Mouse (Mus musculus) gastrocnemius, adult 8-10 months (tissue): ENCODE measurements around the gene Ctnnbl1. TPM values are rescaled to one million over a fixed set of nuclear protein-coding genes. Genes with fewer than 3 reads are reported as not detected.

Source experiments
- DNase-seq, 2 experiments: peaks; one replicate each; pipeline ENCODE4 v3.0.0; 2022; ENCODE audit warnings: low spot score in 2 of 2
- total RNA-seq, 4 experiments: library from RNA; stranded (reverse); gene quantifications; 2 replicates each; pipeline ENCODE4 v1.2.4; 2022

The Ctnnbl1 gene
- total RNA-seq, 4 experiments from 2014 or later = 9.3 to 12.8 (median 11.1) TPM

- peak; percentile 83 to 91 for DNase-seq
These were observed 133.0 kb downstream of the Ctnnbl1 start for GRCm38 (mm10) chr2:157870247-157870646.

GRCm38 (mm10) chr2:157873223-157873622 is 136.0 kb downstream of the Ctnnbl1 start:
- peak; percentile 72 to 86 for DNase-seq

GRCm38 (mm10) chr2:157873691-157874090 is 136.5 kb downstream of the Ctnnbl1 start:
- peak; percentile 42 to 69 for DNase-seq

- DNase-seq = peak; percentile 58 to 71
These were observed 137.9 kb downstream of the Ctnnbl1 start for GRCm38 (mm10) chr2:157875111-157875510.

GRCm38 (mm10) chr2:157877394-157877793 is 140.2 kb downstream of the Ctnnbl1 start:
- DNase-seq = no peak

GRCm38 (mm10) chr2:157877967-157878366 is 140.8 kb downstream of the Ctnnbl1 start:
- DNase-seq = no peak

- DNase-seq = no peak
These were observed 144.7 kb downstream of the Ctnnbl1 start for GRCm38 (mm10) chr2:157881939-157882338.

GRCm38 (mm10) chr2:157887275-157888025 is 150.2 kb downstream of the Ctnnbl1 start:
- DNase-seq = no peak

GRCm38 (mm10) chr2:157891166-157891565 is 154.0 kb downstream of the Ctnnbl1 start:
- DNase-seq = no peak

- no peak for DNase-seq
These were observed 159.9 kb downstream of the Ctnnbl1 start for GRCm38 (mm10) chr2:157897131-157897530.

- peak; percentile 57 to 60 for DNase-seq
These were observed 176.0 kb downstream of the Ctnnbl1 start for GRCm38 (mm10) chr2:157913204-157913636.

- DNase-seq = no peak
These were observed 176.5 kb downstream of the Ctnnbl1 start for GRCm38 (mm10) chr2:157913705-157914104.

GRCm38 (mm10) chr2:157914105-157914764 is 177.0 kb downstream of the Ctnnbl1 start, which contains the start of gene Vstm2l:
TSS of gene Vstm2l (plus strand) at chr2:157914653.
- no peak for DNase-seq

- no peak for DNase-seq
These were observed 177.8 kb downstream of the Ctnnbl1 start for GRCm38 (mm10) chr2:157914889-157915517.

GRCm38 (mm10) chr2:157918529-157918928 is 181.3 kb downstream of the Ctnnbl1 start:
- DNase-seq = no peak

- no peak for DNase-seq
These were observed 184.3 kb downstream of the Ctnnbl1 start for GRCm38 (mm10) chr2:157921551-157921950.

GRCm38 (mm10) chr2:157923406-157923805 is 186.2 kb downstream of the Ctnnbl1 start:
- DNase-seq = no peak

- no peak for DNase-seq
These were observed 187.3 kb downstream of the Ctnnbl1 start for GRCm38 (mm10) chr2:157924504-157924903.

- no peak for DNase-seq
These were observed 189.3 kb downstream of the Ctnnbl1 start for GRCm38 (mm10) chr2:157926502-157926901.

GRCm38 (mm10) chr2:157926927-157927326 is 189.7 kb downstream of the Ctnnbl1 start:
- no peak for DNase-seq

- DNase-seq = no peak
These were observed 190.2 kb downstream of the Ctnnbl1 start for GRCm38 (mm10) chr2:157927397-157927796.

GRCm38 (mm10) chr2:157927815-157928214 is 190.6 kb downstream of the Ctnnbl1 start:
- DNase-seq = no peak
